Mouse (Mus musculus) liver, postnatal 0 days (tissue): ENCODE measurements around the gene Hoxc13.

Source experiments
- CTCF ChIP-seq: sonication (generic); IDR thresholded peaks from 2 replicates; pipeline ENCODE4 v1.5.1; 2016; ENCODE audit warnings: antibody characterized with exemption, low read depth
- EP300 ChIP-seq: IDR thresholded peaks from 2 replicates; pipeline ENCODE4 v1.6.1; 2016; ENCODE audit warnings: antibody characterized with exemption, low read depth, mild to moderate bottlenecking

DNA sequence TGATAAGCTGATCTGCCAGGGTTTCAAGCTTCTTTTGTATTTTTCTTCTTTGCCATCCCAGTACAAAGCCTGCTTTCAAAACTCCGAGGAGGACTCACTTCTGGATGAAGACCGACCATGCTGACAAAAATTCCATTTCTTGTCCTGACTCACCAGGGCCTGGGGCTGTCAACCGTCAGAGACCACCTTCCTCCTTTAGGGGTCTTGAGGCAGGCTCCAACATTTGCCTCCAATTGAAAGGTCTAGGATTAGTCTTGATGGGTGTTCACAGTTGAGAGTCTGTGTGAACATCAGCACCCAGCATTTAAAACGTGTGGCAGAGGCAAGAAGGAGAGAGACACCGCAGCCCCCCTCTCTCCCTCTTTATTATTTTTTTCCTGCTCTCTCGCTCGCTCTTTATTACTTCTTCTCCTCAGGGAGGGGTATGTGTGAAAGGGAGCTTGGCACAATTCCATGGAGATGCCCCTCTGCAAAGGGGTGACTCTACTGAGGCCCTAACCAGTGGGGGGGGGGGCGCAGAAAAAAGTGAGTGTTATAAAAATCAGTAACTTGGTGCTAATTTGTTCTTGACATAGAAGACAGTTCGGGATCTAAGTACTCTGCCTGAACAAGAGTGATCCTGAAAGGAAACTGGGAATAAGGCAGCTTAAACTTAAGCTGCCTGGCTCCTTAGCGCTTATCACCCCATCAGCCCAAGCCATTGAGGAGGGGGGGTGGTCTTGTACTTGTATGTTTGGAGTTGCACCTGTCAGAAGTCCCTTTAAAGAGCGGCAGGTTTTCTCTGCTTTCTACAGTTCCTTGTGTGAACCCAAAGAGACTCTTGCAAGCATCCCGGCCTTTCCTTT is 1.3 kb upstream of the Hoxc13 start:
- TF ChIP-seq EP300 (no peak), CTCF (no peak)
